Mouse (Mus musculus) bone marrow, adult 2 months (tissue): ENCODE data around the gene Dhx40.

Experiments used
- CTCF ChIP-seq: fragments of 200-500 bp; IDR thresholded peaks from 2 replicates; pipeline ENCODE4 v1.5.1; 2011; ENCODE audit warnings: low read length, control low read depth; ENCODE audit not compliant: control insufficient read depth, insufficient read depth
- POLR2A ChIP-seq: fragments of 200-500 bp; IDR thresholded peaks from 2 replicates; pipeline ENCODE4 v1.6.1; 2011; ENCODE audit warnings: low read depth, mild to moderate bottlenecking, control low read depth, low read length, borderline replicate concordance; ENCODE audit not compliant: control insufficient read depth

DNA sequence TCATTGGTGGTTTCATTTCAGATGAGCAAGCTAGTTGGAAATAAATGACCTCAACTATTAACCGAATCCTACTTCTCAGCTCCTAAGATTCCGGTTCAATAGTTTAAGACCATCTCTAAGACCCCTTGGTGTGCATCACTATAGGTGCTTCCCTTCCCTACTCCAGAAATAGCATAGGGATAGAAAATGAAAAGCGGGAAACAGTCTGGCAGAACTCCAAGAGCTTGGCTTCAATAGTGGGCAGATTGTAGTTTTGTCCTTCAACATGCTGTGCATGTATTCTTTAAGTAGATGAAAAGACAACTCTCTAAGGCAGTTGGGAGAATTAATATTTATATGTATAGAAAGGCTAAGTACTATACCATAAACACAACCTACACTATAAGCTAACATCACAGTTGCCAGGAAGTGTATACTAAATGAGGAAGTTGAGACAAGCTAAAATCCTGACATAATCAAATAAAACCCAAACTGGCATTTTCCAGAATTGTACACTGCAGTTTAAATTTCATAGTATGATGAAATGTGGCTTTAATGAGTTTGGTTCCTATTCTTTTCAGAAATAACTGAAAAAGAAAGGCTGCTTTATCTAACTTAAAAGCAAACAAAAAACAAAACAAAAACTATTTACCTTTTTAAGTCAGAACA, 57.6 kb downstream of the Dhx40 start:
- TF ChIP-seq CTCF (no peak), POLR2A (no peak)
